Mouse (Mus musculus) neural tube, embryonic 14.5 days (tissue): ENCODE data around the gene Pdpr. TPM values are rescaled to one million over a fixed set of nuclear protein-coding genes. Genes with fewer than 3 reads are reported as not detected.

Experiments
- ATAC-seq: fragments of 200-750 bp; cut with Nextera tagmentation; 2 replicates; pipeline ENCODE4 v1.8.0; 2017; ENCODE audit warnings: low read depth, mild to moderate bottlenecking, moderate TSS enrichment, moderate library complexity
- H3K27ac ChIP-seq: fragments of 300-500 bp; sonication (generic); 2 replicates; pipeline ENCODE4 v1.5.1; 2014; ENCODE audit warnings: low read depth, mild to moderate bottlenecking, control low read depth, low read length, moderate library complexity, mixed read lengths
- H3K27me3 ChIP-seq: fragments of 300-500 bp; sonication (generic); 2 replicates; pipeline ENCODE4 v1.6.1; 2014; ENCODE audit warnings: low read length; ENCODE audit not compliant: control insufficient read depth, insufficient read depth
- H3K36me3 ChIP-seq: fragments of 300-500 bp; sonication (generic); 2 replicates; pipeline ENCODE4 v1.6.1; 2014; ENCODE audit warnings: low read length, mixed read lengths; ENCODE audit not compliant: control insufficient read depth, insufficient read depth
- H3K4me1 ChIP-seq: fragments of 300-500 bp; sonication (generic); 2 replicates; pipeline ENCODE4 v1.6.1; 2014; ENCODE audit warnings: low read length; ENCODE audit not compliant: control insufficient read depth, insufficient read depth
- H3K4me2 ChIP-seq: fragments of 300-500 bp; sonication (generic); 2 replicates; pipeline ENCODE4 v1.6.1; 2014; ENCODE audit warnings: mild to moderate bottlenecking, low read depth, low read length, control low read depth
- H3K4me3 ChIP-seq: fragments of 300-500 bp; sonication (generic); 2 replicates; pipeline ENCODE4 v1.5.1; 2014; ENCODE audit warnings: low read depth, low read length, control low read depth, mixed read lengths
- H3K9ac ChIP-seq: fragments of 300-500 bp; sonication (generic); replicated peaks from 2 replicates; pipeline ENCODE4 v1.6.1; 2014; ENCODE audit warnings: low read depth, mild to moderate bottlenecking, control low read depth, low read length, mixed read lengths
- H3K9me3 ChIP-seq: fragments of 300-500 bp; sonication (generic); 2 replicates; pipeline ENCODE4 v1.6.1; 2016; ENCODE audit warnings: low read length; ENCODE audit not compliant: control insufficient read depth
- WGBS: fragments of 180-500 bp; shearing (Covaris S2); extraction: QIAGEN DNeasy Blood & Tissue Kit; methylation state at CpG from one replicate; pipeline ENCODE4 v1.1.7; 2014; 5-methylcytosine and 5-hydroxymethylcytosine counted together
- polyA plus RNA-seq: library from polyadenylated mRNA; unstranded; fragments of >200 nt; fragmentation: Nextera tagmentation; extraction: Ambion mirVana; gene quantifications from 2 replicates; pipeline ENCODE4 v1.2.1, GENCODE M21; 2014

The Pdpr gene
- polyA plus RNA-seq, result 8.1 and 8.7 TPM in 2 replicates

- peak within 1 kb of the TSS; percentile 74 for H3K9ac ChIP-seq
- 7% methylated on average over 44 of the region's 72 CpGs for WGBS
- H3K9me3 ChIP-seq, result no peaks in the 10 kb centered on the region
- peaks cover 5% of the 10 kb centered on the region for H3K4me1 ChIP-seq
- no peaks in the 10 kb centered on the region for H3K27me3 ChIP-seq
- peak; percentile 95 for ATAC-seq
- peak within 1 kb of the TSS; percentile 70 for H3K4me2 ChIP-seq
- H3K36me3 ChIP-seq, result no peaks in the 10 kb centered on the region
- peak within 1 kb of the TSS; percentile 56 for H3K4me3 ChIP-seq
- H3K27ac ChIP-seq, result peak within 1 kb of the TSS; percentile 79
These were observed at the start of gene Pdpr for GRCm38 (mm10) chr8:111093865-111094718. TSS of gene Pdpr (plus strand) at chr8:111094630.

GRCm38 (mm10) chr8:111048694-111049093 is 45.7 kb upstream of the Pdpr start:
- 93% methylated on average over 2 of the region's 2 CpGs for WGBS
- Histone ChIP-seq H3K9ac (no peak overlapping the region), H3K27ac (no peak overlapping the region), H3K4me2 (no peak overlapping the region), H3K36me3 (peaks cover 94% of the 10 kb centered on the region), H3K4me1 (no peaks in the 10 kb centered on the region), H3K27me3 (no peaks in the 10 kb centered on the region), H3K9me3 (no peaks in the 10 kb centered on the region), H3K4me3 (no peak overlapping the region)
- ATAC-seq, result no peak

GRCm38 (mm10) chr8:111049106-111049505 is 45.3 kb upstream of the Pdpr start:
- no peak overlapping the region for H3K4me3 ChIP-seq
- H3K27me3 ChIP-seq, result no peaks in the 10 kb centered on the region
- no peak overlapping the region for H3K27ac ChIP-seq
- 93% methylated on average over 7 of the region's 7 CpGs for WGBS
- no peaks in the 10 kb centered on the region for H3K9me3 ChIP-seq
- no peak overlapping the region for H3K9ac ChIP-seq
- ATAC-seq, result no peak
- H3K36me3 ChIP-seq, result peaks cover 94% of the 10 kb centered on the region
- H3K4me1 ChIP-seq, result no peaks in the 10 kb centered on the region
- no peak overlapping the region for H3K4me2 ChIP-seq

GRCm38 (mm10) chr8:111053827-111054518 is 40.5 kb upstream of the Pdpr start:
- WGBS, result 94% methylated on average over 12 of the region's 12 CpGs
- H3K36me3 ChIP-seq, result peaks cover 62% of the 10 kb centered on the region
- H3K9ac ChIP-seq, result no peak overlapping the region
- no peak overlapping the region for H3K4me3 ChIP-seq
- H3K9me3 ChIP-seq, result no peaks in the 10 kb centered on the region
- H3K4me1 ChIP-seq, result peaks cover 11% of the 10 kb centered on the region
- no peak overlapping the region for H3K4me2 ChIP-seq
- H3K27ac ChIP-seq, result no peak overlapping the region
- ATAC-seq, result no peak
- H3K27me3 ChIP-seq, result no peaks in the 10 kb centered on the region

GRCm38 (mm10) chr8:111055031-111055634 is 39.3 kb upstream of the Pdpr start:
- Histone ChIP-seq H3K36me3 (peaks cover 50% of the 10 kb centered on the region), H3K4me2 (no peak overlapping the region), H3K27me3 (no peaks in the 10 kb centered on the region), H3K4me3 (no peak overlapping the region), H3K27ac (no peak overlapping the region), H3K4me1 (peaks cover 11% of the 10 kb centered on the region), H3K9ac (no peak overlapping the region), H3K9me3 (no peaks in the 10 kb centered on the region)
- no peak for ATAC-seq
- 88% methylated on average over 17 of the region's 17 CpGs for WGBS

- Histone ChIP-seq H3K27me3 (no peaks in the 10 kb centered on the region), H3K27ac (no peak overlapping the region), H3K36me3 (peaks cover 46% of the 10 kb centered on the region), H3K9me3 (no peaks in the 10 kb centered on the region), H3K4me2 (no peak overlapping the region), H3K9ac (no peak overlapping the region), H3K4me1 (peaks cover 13% of the 10 kb centered on the region), H3K4me3 (no peak overlapping the region)
- WGBS, result 65% methylated on average over 2 of the region's 2 CpGs
- ATAC-seq, result peak; percentile 19; the same call in 1 of the 2 replicates
These were observed 38.8 kb upstream of the Pdpr start for GRCm38 (mm10) chr8:111055661-111056060.

GRCm38 (mm10) chr8:111056158-111056663 is 38.2 kb upstream of the Pdpr start, which contains the start of gene Exosc6:
TSS of gene Exosc6 (plus strand) at chr8:111056339.
- Histone ChIP-seq H3K9ac (peak within 1 kb of the TSS; percentile 75), H3K27ac (peak within 1 kb of the TSS; percentile 60), H3K9me3 (no peaks in the 10 kb centered on the region), H3K4me3 (peak within 1 kb of the TSS; percentile 89), H3K4me1 (peaks cover 19% of the 10 kb centered on the region), H3K4me2 (peak within 1 kb of the TSS; percentile 98), H3K27me3 (no peaks in the 10 kb centered on the region), H3K36me3 (peaks cover 41% of the 10 kb centered on the region)
- ATAC-seq, result peak; percentile 97
- under 1% methylated on average over 58 of the region's 68 CpGs for WGBS

- H3K27me3 ChIP-seq, result no peaks in the 10 kb centered on the region
- peak overlapping the region; percentile 89 for H3K4me3 ChIP-seq
- H3K9ac ChIP-seq, result peak overlapping the region; percentile 75
- peaks cover 35% of the 10 kb centered on the region for H3K36me3 ChIP-seq
- H3K4me2 ChIP-seq, result peak overlapping the region; percentile 98
- under 1% methylated on average over 60 of the region's 63 CpGs for WGBS
- H3K9me3 ChIP-seq, result no peaks in the 10 kb centered on the region
- ATAC-seq, result peak; percentile 48
- peak overlapping the region; percentile 60 for H3K27ac ChIP-seq
- H3K4me1 ChIP-seq, result peaks cover 19% of the 10 kb centered on the region
These were observed 37.6 kb upstream of the Pdpr start for GRCm38 (mm10) chr8:111056691-111057293.
